Mouse (Mus musculus) midbrain, embryonic 10.5 days (tissue): ENCODE data around the gene Catsper3. TPM values are rescaled to one million over a fixed set of nuclear protein-coding genes. Genes with fewer than 3 reads are reported as not detected.

ENCODE experiments used
- DNase-seq: peaks from one replicate; pipeline ENCODE4 v3.0.0-alpha.2; 2017; ENCODE audit warnings: low spot score
- H3K27ac ChIP-seq: fragments of 300-500 bp; sonication (generic); replicated peaks from 2 replicates; pipeline ENCODE4 v1.5.1; 2016; ENCODE audit warnings: mild to moderate bottlenecking
- H3K27me3 ChIP-seq: fragments of 300-500 bp; sonication (generic); 2 replicates; pipeline ENCODE4 v1.6.1; 2016; ENCODE audit warnings: low read depth, mild to moderate bottlenecking; ENCODE audit not compliant: poor library complexity, severe bottlenecking
- H3K36me3 ChIP-seq: fragments of 300-500 bp; sonication (generic); 2 replicates; pipeline ENCODE4 v1.6.1; 2016; ENCODE audit warnings: mild to moderate bottlenecking, moderate library complexity
- H3K4me1 ChIP-seq: fragments of 300-500 bp; sonication (generic); 2 replicates; pipeline ENCODE4 v1.6.1; 2016
- H3K4me3 ChIP-seq: fragments of 300-500 bp; sonication (generic); 2 replicates; pipeline ENCODE4 v1.5.1; 2016; ENCODE audit warnings: mild to moderate bottlenecking, moderate library complexity
- H3K9me3 ChIP-seq: fragments of 300-500 bp; sonication (generic); replicated peaks from 2 replicates; pipeline ENCODE4 v1.6.1; 2016; ENCODE audit warnings: mild to moderate bottlenecking
- WGBS: fragments of 180-500 bp; shearing (Covaris S2); methylation state at CpG from one replicate; pipeline ENCODE4 v1.1.7; 2016; 5-methylcytosine and 5-hydroxymethylcytosine counted together
- polyA plus RNA-seq: library from polyadenylated mRNA; unstranded; fragments of >200 nt; fragmentation: Nextera tagmentation; extraction: Ambion mirVana; gene quantifications from 2 replicates; pipeline ENCODE4 v1.2.1, GENCODE M21; 2016

Gene Catsper3
- polyA plus RNA-seq, 1 experiment from 2014 or later = not detected

DNA sequence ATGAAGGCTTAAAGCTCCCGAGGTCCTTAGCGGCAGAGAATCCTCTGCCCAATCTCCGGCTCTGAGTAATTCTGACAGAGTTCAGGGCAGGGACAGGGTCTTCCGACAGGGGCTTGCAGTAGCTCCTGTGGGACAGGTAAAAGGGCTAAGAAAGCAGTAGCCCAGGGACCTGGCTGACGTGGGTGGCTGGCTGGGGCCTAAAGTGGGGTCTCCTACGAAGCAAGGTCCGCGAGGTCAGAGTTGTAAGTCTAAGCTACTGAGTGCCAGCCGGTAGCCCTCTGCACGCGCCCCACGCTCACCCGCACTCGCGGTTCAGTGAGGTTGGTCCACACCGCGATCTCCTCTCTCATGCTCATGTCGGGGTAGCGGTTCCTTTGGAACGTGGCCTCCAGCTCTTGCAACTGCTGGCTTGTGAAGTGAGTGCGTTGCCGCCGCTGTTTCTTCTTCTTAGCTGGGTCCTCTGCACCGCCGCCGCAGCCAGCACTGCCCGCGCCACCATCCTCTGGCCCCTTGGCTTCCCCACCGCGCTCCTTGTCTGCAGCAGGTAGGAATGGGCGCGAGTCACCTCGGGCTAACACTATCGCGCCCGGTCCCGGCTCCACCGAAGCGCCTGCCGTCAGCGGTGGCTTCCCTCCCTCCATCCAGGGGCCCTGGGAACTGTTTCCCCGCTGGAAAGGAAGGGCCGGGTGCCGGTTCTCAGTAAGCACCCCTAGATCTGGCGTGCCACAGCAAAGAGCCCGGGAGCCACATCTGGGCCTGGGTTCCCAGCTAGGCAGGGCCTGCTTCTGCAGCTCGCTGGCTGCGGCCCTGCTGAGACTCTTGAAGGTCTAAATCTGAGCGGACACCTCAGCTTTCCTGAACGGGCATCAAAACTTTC, 44.0 kb downstream of the Catsper3 start:
- peak; percentile 65 for DNase-seq
- H3K4me3 ChIP-seq = peak overlapping the region; percentile 34
- peaks cover 100% of the 10 kb centered on the region for H3K27me3 ChIP-seq
- no peak overlapping the region for H3K27ac ChIP-seq
- no peaks in the 10 kb centered on the region for H3K9me3 ChIP-seq
- H3K4me1 ChIP-seq = peaks cover 43% of the 10 kb centered on the region
- H3K36me3 ChIP-seq = no peaks in the 10 kb centered on the region
- 0% methylated on average over 50 of the region's 50 CpGs for WGBS

DNA sequence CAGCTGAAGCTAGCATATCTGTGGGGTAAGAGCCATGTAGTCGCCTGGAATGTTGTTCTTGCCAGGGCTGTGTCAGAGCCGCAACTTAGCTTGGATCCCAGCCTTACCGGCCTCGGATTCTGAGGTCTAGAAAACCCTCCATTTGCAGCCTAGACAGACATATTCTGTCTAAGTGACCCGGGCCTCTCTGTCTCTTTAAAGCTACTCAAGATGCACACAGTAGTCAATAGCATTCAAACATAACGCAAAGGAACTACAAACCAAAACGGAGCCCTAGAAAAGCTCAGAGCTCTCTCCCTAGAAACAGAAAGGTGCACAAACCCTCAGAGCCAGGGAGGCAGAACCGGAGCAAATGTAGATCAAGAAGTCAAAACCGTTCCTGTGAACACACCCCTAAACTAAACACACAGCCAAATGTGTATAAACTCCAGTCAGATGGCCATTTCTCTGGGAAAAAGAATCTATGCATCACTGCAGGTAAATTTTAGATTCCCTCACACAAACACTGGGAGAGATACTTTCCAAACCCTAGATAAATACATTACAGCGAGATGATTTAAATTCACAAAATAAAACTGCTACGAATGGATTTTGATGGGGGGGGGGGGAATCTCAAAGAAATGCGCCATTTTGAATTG, 44.8 kb downstream of the Catsper3 start:
- H3K36me3 ChIP-seq = no peaks in the 10 kb centered on the region
- no peak overlapping the region for H3K4me3 ChIP-seq
- H3K4me1 ChIP-seq = peaks cover 43% of the 10 kb centered on the region

DNA sequence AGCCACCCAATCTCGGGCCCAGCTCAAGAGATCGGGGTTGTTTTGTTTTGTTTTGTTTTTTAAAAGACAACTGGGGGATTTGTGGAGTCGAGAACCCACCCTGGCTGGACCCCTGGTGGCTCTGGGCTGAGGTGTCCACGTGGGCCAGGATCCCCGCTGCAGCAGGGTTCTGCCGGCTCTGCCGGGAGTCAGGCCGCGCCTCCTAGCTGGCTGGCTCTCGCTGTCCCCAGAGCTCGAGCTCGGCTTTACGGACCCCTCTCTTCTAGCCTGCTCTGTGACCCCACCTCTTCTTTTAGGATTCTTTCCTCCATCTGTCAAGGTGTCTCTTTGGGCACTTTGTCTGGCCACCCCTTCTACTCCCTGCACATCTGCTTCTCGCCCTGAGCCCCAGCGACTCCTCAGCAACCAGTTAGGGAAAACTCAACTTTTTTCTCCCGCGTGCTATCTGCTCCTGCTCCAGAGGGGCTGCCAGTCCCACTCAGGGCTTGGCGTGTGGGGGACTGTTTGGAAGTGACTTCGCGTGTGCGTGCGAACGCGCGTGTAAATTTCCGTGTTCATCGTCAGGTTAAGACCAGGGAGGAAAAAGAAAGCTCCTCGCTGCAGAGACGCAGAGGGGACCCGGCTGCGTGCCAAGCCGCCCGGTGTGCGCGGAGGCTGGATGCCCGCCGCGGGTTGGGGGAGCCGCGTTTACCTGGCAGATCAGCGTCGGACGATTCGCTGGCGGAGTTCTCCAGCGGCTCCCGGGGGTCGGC, 45.9 kb downstream of the Catsper3 start:
- Histone ChIP-seq H3K27me3 (peaks cover 100% of the 10 kb centered on the region), H3K9me3 (no peaks in the 10 kb centered on the region), H3K4me1 (peaks cover 39% of the 10 kb centered on the region), H3K27ac (0 out of 2 replicates have a peak overlapping the region, but pooled peaks have one; percentile 13), H3K36me3 (no peaks in the 10 kb centered on the region), H3K4me3 (peak overlapping the region; percentile 46)
- DNase-seq = peak; percentile 73
- under 1% methylated on average over 48 of the region's 48 CpGs for WGBS

More for the DNA sequence above, 44.8 kb downstream of the Catsper3 start:
- Histone ChIP-seq H3K27me3 (peaks cover 100% of the 10 kb centered on the region), H3K9me3 (no peaks in the 10 kb centered on the region), H3K27ac (no peak overlapping the region)
- WGBS = 1% methylated on average over 12 of the region's 12 CpGs
- peak; percentile 33 for DNase-seq

DNA sequence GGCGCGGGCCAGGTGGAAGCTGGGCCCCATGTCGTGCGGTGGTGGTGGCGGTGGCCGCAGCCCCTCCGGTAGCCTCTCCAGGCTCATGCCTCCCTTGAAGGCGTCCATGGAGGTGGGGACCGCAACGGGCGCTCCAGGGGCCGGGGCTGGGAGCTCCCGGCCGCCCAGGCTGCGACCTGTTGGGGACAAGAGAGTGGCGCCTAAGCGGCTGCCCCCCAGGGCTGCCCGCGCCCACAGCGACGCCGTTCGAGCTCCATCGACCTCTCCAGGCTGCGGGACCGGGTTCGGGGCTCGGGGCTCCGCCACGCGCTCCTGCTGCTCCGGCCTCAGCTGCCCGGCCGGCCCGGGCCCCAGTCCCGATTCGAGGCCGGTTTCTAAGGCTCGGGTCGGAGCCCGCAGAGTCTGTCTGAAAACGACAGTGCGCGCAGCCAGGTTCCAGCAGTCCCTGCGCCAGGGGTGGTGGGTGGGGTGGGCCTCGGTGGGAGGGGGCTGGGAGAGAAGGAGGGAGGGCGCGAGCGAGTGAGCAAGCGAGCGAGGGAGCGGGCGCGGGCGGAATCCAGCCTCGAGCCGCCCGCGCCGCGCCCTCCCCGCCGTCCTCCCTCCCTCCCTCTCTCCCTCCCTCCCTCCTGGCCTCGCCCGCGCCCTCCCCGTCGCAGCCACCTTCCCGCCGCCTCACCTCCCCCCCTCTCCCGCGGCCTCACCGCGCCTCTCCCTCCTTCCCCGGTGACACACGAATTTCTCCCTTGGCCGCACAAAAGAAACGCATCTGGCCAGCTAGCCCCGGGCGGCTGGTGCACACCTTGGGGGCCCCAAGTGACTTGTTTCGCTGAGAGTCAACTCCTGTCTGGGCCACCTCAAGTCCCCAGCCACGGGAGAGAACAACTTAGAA, 46.7 kb downstream of the Catsper3 start:
- Histone ChIP-seq H3K4me3 (peak overlapping the region; percentile 46), H3K36me3 (no peaks in the 10 kb centered on the region), H3K27me3 (peaks cover 100% of the 10 kb centered on the region), H3K4me1 (peaks cover 40% of the 10 kb centered on the region), H3K27ac (0 out of 2 replicates have a peak overlapping the region, but pooled peaks have one; percentile 13), H3K9me3 (no peaks in the 10 kb centered on the region)
- peak; percentile 63 for DNase-seq
- 1% methylated on average over 66 of the region's 82 CpGs for WGBS

DNA sequence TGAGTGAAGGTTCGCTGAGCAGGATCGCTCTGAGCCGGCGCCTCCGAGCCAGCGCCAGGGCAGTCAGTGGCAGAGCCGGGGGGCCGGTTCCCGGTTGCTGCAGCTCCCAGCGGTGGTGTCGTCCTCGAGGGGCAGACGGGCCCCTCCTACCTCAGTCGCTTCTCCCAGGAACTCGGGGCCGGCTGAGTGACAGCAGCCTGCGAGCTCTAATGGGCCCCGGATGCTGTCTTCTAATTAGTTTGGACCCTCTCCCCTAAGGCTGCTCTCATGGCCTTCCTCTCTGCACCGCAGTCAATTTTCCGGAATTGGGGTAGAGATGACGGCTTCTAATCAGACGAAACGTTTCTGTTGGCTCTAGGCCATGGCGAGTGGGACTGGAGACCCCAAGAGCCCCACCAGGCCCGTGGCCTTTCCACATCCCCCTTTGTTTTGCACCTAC, 47.4 kb downstream of the Catsper3 start:
- H3K9me3 ChIP-seq = no peaks in the 10 kb centered on the region
- peaks cover 46% of the 10 kb centered on the region for H3K4me1 ChIP-seq
- no peak overlapping the region for H3K27ac ChIP-seq
- H3K27me3 ChIP-seq = peaks cover 100% of the 10 kb centered on the region
- no peaks in the 10 kb centered on the region for H3K36me3 ChIP-seq
- DNase-seq = peak; percentile 59
- H3K4me3 ChIP-seq = peak overlapping the region; percentile 46
- under 1% methylated on average over 25 of the region's 25 CpGs for WGBS

DNA sequence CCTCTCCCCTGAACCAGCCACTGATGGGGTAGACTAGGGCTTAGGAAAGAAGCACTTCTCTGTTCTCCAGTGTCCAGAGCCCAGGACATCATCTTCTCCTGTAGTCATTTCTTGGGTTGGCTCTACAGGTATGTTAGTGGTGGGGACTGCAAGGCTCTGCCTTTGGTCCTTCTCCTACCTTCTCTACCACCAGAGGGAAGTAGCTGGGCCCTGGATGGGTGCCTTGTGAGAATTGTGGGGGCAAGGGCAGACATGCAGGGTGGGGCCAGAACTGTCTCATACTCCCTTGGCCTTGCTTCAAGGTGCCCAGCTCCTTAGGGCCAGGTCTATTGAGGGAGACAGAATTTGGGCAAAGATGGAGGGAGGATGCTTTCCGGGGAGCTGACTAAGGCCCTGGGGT, 48.2 kb downstream of the Catsper3 start:
- Histone ChIP-seq H3K4me3 (no peak overlapping the region), H3K9me3 (no peaks in the 10 kb centered on the region), H3K27me3 (peaks cover 100% of the 10 kb centered on the region), H3K36me3 (no peaks in the 10 kb centered on the region), H3K4me1 (peaks cover 52% of the 10 kb centered on the region), H3K27ac (no peak overlapping the region)
- WGBS = 17% methylated on average over 1 of the region's 1 CpGs
- no peak for DNase-seq

DNA sequence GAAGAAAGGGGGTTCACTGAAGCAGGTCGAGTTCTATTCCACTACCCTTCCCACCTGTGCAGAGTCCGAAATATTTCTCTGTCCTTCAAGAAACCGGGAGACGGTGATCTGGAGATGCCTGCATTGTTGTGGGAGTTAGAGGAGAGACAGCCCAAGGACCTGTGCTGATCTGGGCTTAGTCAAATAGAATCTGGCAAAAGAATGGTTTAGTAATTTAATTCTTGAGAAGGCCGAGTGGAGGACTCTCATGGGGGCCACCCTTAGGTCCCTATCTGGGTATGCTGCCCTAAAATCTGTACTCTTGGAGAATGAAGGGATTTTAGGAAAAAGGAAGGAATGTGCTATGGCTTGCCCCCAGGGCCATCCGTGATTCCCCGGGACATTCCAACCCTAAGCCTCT, 49.6 kb downstream of the Catsper3 start:
- Histone ChIP-seq H3K4me1 (peaks cover 42% of the 10 kb centered on the region), H3K9me3 (no peaks in the 10 kb centered on the region), H3K36me3 (no peaks in the 10 kb centered on the region), H3K27me3 (peaks cover 100% of the 10 kb centered on the region), H3K4me3 (no peak overlapping the region), H3K27ac (no peak overlapping the region)
- no peak for DNase-seq
- 2% methylated on average over 7 of the region's 7 CpGs for WGBS

DNA sequence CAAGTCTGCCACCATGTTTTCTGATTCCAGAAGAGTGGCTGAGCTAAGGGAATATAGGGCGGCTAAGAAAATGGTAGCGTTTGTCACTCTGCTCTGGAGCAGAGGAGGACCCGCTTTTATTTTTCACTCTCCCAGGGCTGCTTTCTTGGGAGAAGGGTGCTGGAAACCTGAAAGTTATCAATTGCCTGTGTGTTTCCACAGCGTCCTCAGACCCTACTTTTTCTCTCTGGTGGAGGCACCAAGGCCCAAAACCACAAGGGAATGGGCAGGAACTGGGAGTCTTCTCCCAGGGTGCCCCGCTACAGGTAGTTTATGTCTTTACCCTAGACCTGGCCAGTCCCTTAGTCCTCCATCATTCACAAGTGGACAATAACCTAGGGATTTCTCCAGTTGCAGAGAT, 50.3 kb downstream of the Catsper3 start:
- peaks cover 100% of the 10 kb centered on the region for H3K27me3 ChIP-seq
- no peaks in the 10 kb centered on the region for H3K36me3 ChIP-seq
- no peak overlapping the region for H3K27ac ChIP-seq
- peaks cover 42% of the 10 kb centered on the region for H3K4me1 ChIP-seq
- no peaks in the 10 kb centered on the region for H3K9me3 ChIP-seq
- H3K4me3 ChIP-seq = no peak overlapping the region
- 3% methylated on average over 5 of the region's 5 CpGs for WGBS
- peak; percentile 31 for DNase-seq

DNA sequence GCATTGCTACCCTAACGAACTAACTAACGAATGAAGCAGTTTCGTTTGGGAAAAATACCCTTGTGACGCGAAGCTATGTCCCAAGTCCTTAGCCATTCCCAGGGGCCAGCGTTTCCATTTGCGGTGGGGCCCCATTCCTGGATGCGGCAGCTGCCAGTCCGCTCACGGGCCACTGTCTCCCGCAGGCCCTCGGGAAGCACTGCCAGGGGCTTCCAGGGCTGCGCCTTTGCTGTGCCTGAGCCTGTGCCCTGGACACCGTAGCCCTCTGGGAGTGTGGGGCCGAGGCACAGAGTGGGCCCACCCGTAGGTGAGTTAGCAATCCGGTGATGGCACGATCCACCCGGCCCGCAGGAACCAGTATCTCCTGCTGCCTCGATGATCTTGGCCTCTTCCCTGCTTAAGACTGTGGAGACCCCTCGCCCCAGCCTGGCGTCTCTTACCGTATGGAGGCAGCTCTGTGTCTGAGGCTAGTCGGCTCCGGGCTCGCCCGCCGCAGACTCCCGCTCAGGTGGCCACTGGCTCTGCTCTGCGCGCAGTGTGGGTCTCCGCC, 51.3 kb downstream of the Catsper3 start:
- Histone ChIP-seq H3K4me3 (peak overlapping the region; percentile 41), H3K36me3 (no peaks in the 10 kb centered on the region), H3K9me3 (no peaks in the 10 kb centered on the region), H3K27me3 (peaks cover 100% of the 10 kb centered on the region), H3K27ac (no peak overlapping the region; the same call in 1 of the 2 replicates), H3K4me1 (peaks cover 40% of the 10 kb centered on the region)
- peak; percentile 70 for DNase-seq
- WGBS = 1% methylated on average over 33 of the region's 33 CpGs

DNA sequence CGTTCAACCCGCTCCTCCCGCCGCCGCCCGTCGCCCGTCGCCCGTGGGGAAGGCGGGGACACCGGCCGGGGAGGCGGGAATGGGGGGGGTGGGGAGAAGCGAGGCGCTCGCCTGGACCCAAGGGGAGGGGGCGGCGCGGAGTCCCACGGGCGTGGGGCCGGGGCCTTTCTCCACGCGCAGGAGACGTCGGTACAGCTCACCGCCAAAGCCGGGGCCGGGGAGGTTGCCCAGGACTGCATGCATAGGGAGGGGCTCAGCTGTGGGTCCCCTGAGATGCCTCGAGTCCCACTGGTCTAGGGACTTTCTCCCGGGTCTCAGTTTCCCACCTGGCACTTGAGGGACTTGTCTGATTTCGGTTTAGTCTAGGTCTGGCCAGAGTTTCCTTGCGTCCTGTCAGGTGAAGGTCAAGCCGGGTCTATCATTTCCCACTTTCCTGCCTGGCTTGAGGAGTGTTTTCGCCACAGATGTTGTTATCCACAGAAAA, 51.8 kb downstream of the Catsper3 start, which contains the start of gene Pitx1:
TSS of gene Pitx1 (minus strand) at position 51 of the 484 bp plus-strand sequence.
- Histone ChIP-seq H3K4me3 (peak within 1 kb of the TSS; percentile 41), H3K27ac (no peak within 1 kb of the TSS; the same call in 1 of the 2 replicates), H3K27me3 (peaks cover 100% of the 10 kb centered on the region), H3K36me3 (no peaks in the 10 kb centered on the region), H3K4me1 (peaks cover 40% of the 10 kb centered on the region), H3K9me3 (no peaks in the 10 kb centered on the region)
- DNase-seq = peak; percentile 56
- WGBS = 2% methylated on average over 34 of the region's 36 CpGs
